Mouse (Mus musculus) lung, adult 2 months (tissue): Measurements from ENCODE around the gene Eml3.

Source experiments
- CTCF ChIP-seq: fragments of 200-500 bp; IDR thresholded peaks from 2 replicates; pipeline ENCODE4 v1.5.1; 2011; ENCODE audit warnings: mild to moderate bottlenecking, low read length, control low read depth; ENCODE audit not compliant: insufficient read depth
- POLR2A ChIP-seq: fragments of 200-500 bp; IDR thresholded peaks from 2 replicates; pipeline ENCODE4 v1.6.1; 2011; ENCODE audit warnings: low read depth, mild to moderate bottlenecking, control low read depth, low read length, borderline replicate concordance; ENCODE audit errors: extremely low read depth

GRCm38 (mm10) chr19:8985891-8986290 is 56.5 kb downstream of the Eml3 start:
- no peak for TF ChIP-seq CTCF
- no peak for TF ChIP-seq POLR2A
